Mouse (Mus musculus): ENCODE data around the gene Ptpn22. TPM values are rescaled to one million over a fixed set of nuclear protein-coding genes. Genes with fewer than 3 reads are reported as not detected.

The Ptpn22 gene
- polyA plus RNA-seq, 1 experiment from 2014 or later = not detected

GRCm38 (mm10) chr3:103913451-103913961, 53.9 kb downstream of the Ptpn22 start:
- DNase-seq (ENCODE audit: low spot score) (peak; percentile 16), ATAC-seq (ENCODE audit: low FRiP score) (peak; percentile 29; the same call in 1 of the 2 replicates)
- H3K36me3 ChIP-seq (ENCODE audit: control insufficient read depth, insufficient read depth, low read length) = no peaks in the 10 kb centered on the region
- H3K27me3 ChIP-seq (ENCODE audit: control insufficient read depth, insufficient read depth, low read length) = no peaks in the 10 kb centered on the region
- peak overlapping the region; percentile 55 for H3K9ac ChIP-seq (ENCODE audit: low read depth, low read length)
- H3K4me1 ChIP-seq (replicated peaks; ENCODE audit: control insufficient read depth, insufficient read depth, low read length) = peaks cover 2% of the 10 kb centered on the region; the same call in 1 of the 2 replicates
- WGBS = 9% methylated on average over 11 of the region's 11 CpGs
- peak overlapping the region; percentile 91 for H3K4me3 ChIP-seq (ENCODE audit: low read depth, low read length)
- peak overlapping the region; percentile 80 for H3K27ac ChIP-seq (ENCODE audit: low read depth, low read length)
- H3K9me3 ChIP-seq (ENCODE audit: control insufficient read depth, low read length) = no peaks in the 10 kb centered on the region
- H3K4me2 ChIP-seq (replicated peaks; ENCODE audit: low read depth, low read length) = peak overlapping the region; percentile 45

GRCm38 (mm10) chr3:103914010-103914669, 54.5 kb downstream of the Ptpn22 start, which contains the start of gene Rsbn1:
Rsbn1 (plus strand) TSS chr3:103914120.
- ATAC-seq (ENCODE audit: low FRiP score) = peak; percentile 100
- peak within 1 kb of the TSS; percentile 91 for H3K4me3 ChIP-seq (ENCODE audit: low read depth, low read length)
- peak within 1 kb of the TSS; percentile 95 for H3K9ac ChIP-seq (ENCODE audit: low read depth, low read length)
- DNase-seq (ENCODE audit: low spot score) = peak; percentile 99
- H3K4me2 ChIP-seq (replicated peaks; ENCODE audit: low read depth, low read length) = peak within 1 kb of the TSS; percentile 68
- no peaks in the 10 kb centered on the region for H3K9me3 ChIP-seq (ENCODE audit: control insufficient read depth, low read length)
- peaks cover 2% of the 10 kb centered on the region; the same call in 1 of the 2 replicates for H3K4me1 ChIP-seq (replicated peaks; ENCODE audit: control insufficient read depth, insufficient read depth, low read length)
- peak within 1 kb of the TSS; percentile 90 for H3K27ac ChIP-seq (ENCODE audit: low read depth, low read length)
- under 1% methylated on average over 47 of the region's 55 CpGs for WGBS
- H3K36me3 ChIP-seq (ENCODE audit: control insufficient read depth, insufficient read depth, low read length) = no peaks in the 10 kb centered on the region
- H3K27me3 ChIP-seq (ENCODE audit: control insufficient read depth, insufficient read depth, low read length) = no peaks in the 10 kb centered on the region

DNA sequence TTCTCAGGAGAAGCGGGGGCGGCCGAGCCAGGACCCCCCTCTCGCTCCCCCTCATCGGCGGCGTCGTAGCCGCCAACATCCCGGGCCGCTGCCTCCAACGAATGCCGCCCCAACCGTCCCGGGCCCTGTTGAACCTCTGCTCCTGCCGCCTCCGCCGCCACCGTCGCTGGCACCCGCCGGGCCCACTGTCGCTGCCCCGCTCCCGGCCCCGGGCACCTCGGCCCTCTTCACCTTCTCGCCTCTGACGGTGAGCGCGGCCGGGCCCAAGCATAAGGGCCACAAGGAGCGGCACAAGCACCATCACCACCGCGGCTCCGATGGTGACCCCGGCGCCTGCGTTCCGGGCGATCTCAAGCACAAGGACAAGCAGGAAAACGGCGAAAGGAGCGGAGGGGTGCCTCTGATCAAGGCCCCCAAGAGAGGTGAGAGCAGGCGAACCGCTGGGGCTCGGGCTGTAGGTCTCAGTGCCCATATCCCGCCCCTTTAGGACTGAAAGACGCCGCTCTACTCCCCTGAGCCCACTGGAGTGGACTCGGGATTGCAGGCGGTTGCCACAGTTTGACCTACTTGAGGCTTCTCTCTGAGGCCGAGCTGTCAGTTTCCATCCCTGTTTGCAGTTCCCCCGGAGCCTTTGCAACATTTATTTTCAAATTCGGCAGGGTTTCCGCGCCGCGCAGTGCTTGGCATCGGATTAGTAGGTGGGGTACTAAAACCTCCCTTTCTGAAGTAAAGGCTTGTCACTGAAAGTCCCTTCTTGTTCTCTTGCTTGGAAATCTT, 55.3 kb downstream of the Ptpn22 start:
- peak; percentile 72 for DNase-seq (ENCODE audit: low spot score)
- under 1% methylated on average over 58 of the region's 60 CpGs for WGBS

GRCm38 (mm10) chr3:103915509-103915896, 55.9 kb downstream of the Ptpn22 start:
- Histone ChIP-seq H3K4me3 (ENCODE audit: low read depth, low read length) (peak overlapping the region; percentile 91), H3K27me3 (ENCODE audit: control insufficient read depth, insufficient read depth, low read length) (no peaks in the 10 kb centered on the region), H3K27ac (ENCODE audit: low read depth, low read length) (no peak overlapping the region), H3K9ac (ENCODE audit: low read depth, low read length) (peak overlapping the region; percentile 95), H3K36me3 (ENCODE audit: control insufficient read depth, insufficient read depth, low read length) (no peaks in the 10 kb centered on the region), H3K4me1 (replicated peaks; ENCODE audit: control insufficient read depth, insufficient read depth, low read length) (peaks cover 2% of the 10 kb centered on the region; the same call in 1 of the 2 replicates), H3K4me2 (replicated peaks; ENCODE audit: low read depth, low read length) (peak overlapping the region; percentile 68), H3K9me3 (ENCODE audit: control insufficient read depth, low read length) (no peaks in the 10 kb centered on the region)
- 9% methylated on average over 7 of the region's 7 CpGs for WGBS
- ATAC-seq (ENCODE audit: low FRiP score) (no peak), DNase-seq (ENCODE audit: low spot score) (no peak)

More for the DNA sequence above, 55.3 kb downstream of the Ptpn22 start:
- H3K27me3 ChIP-seq (ENCODE audit: control insufficient read depth, insufficient read depth, low read length) = no peaks in the 10 kb centered on the region
- peak overlapping the region; percentile 68 for H3K4me2 ChIP-seq (replicated peaks; ENCODE audit: low read depth, low read length)
- peak overlapping the region; percentile 95 for H3K9ac ChIP-seq (ENCODE audit: low read depth, low read length)
- no peaks in the 10 kb centered on the region for H3K9me3 ChIP-seq (ENCODE audit: control insufficient read depth, low read length)
- peaks cover 2% of the 10 kb centered on the region; the same call in 1 of the 2 replicates for H3K4me1 ChIP-seq (replicated peaks; ENCODE audit: control insufficient read depth, insufficient read depth, low read length)
- H3K27ac ChIP-seq (ENCODE audit: low read depth, low read length) = peak overlapping the region; percentile 90
- peak; percentile 62 for ATAC-seq (ENCODE audit: low FRiP score)
- H3K4me3 ChIP-seq (ENCODE audit: low read depth, low read length) = peak overlapping the region; percentile 91
- H3K36me3 ChIP-seq (ENCODE audit: control insufficient read depth, insufficient read depth, low read length) = no peaks in the 10 kb centered on the region

DNA sequence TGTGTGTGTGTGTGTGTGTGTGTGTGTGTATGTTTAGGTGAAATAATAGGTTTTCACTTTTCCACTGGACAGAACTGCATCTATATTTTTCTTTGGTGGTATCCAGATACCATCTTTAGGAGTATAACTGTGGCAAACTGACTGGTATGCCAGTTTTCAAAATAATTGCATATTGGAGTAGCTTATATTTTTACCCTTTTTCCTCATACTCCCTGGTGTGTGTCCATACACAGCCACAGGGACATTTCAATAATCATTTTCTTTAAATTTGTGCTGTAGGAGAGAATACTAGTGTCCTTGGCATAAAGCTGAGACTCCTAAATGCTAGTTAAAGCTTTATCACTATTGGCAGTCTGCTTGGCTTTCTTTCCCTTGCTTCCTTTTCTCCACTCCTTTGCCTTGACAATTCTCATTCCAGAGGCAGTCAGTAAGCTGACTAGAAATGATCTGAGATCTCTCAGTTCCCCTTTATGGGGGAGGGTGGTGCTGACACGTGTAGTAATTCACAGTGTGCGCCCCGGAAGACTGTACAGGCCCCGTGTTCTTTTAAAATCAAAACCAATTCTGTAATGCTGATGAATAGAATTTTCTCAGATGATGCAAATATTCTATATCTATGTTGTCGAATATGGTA, 56.7 kb downstream of the Ptpn22 start:
- Histone ChIP-seq H3K4me3 (ENCODE audit: low read depth, low read length) (peak overlapping the region; percentile 23), H3K36me3 (ENCODE audit: control insufficient read depth, insufficient read depth, low read length) (no peaks in the 10 kb centered on the region), H3K9ac (ENCODE audit: low read depth, low read length) (peak overlapping the region; percentile 27; the same call in 1 of the 2 replicates), H3K9me3 (ENCODE audit: control insufficient read depth, low read length) (no peaks in the 10 kb centered on the region), H3K4me1 (replicated peaks; ENCODE audit: control insufficient read depth, insufficient read depth, low read length) (peaks cover 2% of the 10 kb centered on the region; the same call in 1 of the 2 replicates), H3K4me2 (replicated peaks; ENCODE audit: low read depth, low read length) (peak overlapping the region; percentile 40), H3K27ac (ENCODE audit: low read depth, low read length) (no peak overlapping the region), H3K27me3 (ENCODE audit: control insufficient read depth, insufficient read depth, low read length) (no peaks in the 10 kb centered on the region)
- DNase-seq (ENCODE audit: low spot score) (no peak), ATAC-seq (ENCODE audit: low FRiP score) (no peak)
- WGBS = 70% methylated on average over 5 of the region's 5 CpGs

GRCm38 (mm10) chr3:103916839-103917237, 57.2 kb downstream of the Ptpn22 start:
- no peaks in the 10 kb centered on the region for H3K27me3 ChIP-seq (ENCODE audit: control insufficient read depth, insufficient read depth, low read length)
- DNase-seq (ENCODE audit: low spot score) (no peak), ATAC-seq (ENCODE audit: low FRiP score) (no peak)
- H3K27ac ChIP-seq (ENCODE audit: low read depth, low read length) = no peak overlapping the region
- peaks cover 2% of the 10 kb centered on the region; the same call in 1 of the 2 replicates for H3K4me1 ChIP-seq (replicated peaks; ENCODE audit: control insufficient read depth, insufficient read depth, low read length)
- H3K9me3 ChIP-seq (ENCODE audit: control insufficient read depth, low read length) = no peaks in the 10 kb centered on the region
- 72% methylated on average over 3 of the region's 3 CpGs for WGBS
- peak overlapping the region; percentile 40 for H3K4me2 ChIP-seq (replicated peaks; ENCODE audit: low read depth, low read length)
- no peaks in the 10 kb centered on the region for H3K36me3 ChIP-seq (ENCODE audit: control insufficient read depth, insufficient read depth, low read length)
- peak overlapping the region; percentile 27; the same call in 1 of the 2 replicates for H3K9ac ChIP-seq (ENCODE audit: low read depth, low read length)
- peak overlapping the region; percentile 23 for H3K4me3 ChIP-seq (ENCODE audit: low read depth, low read length)

GRCm38 (mm10) chr3:103920094-103920493, 60.5 kb downstream of the Ptpn22 start:
- Histone ChIP-seq H3K27me3 (ENCODE audit: control insufficient read depth, insufficient read depth, low read length) (no peaks in the 10 kb centered on the region), H3K9me3 (ENCODE audit: control insufficient read depth, low read length) (no peaks in the 10 kb centered on the region), H3K4me3 (ENCODE audit: low read depth, low read length) (no peak overlapping the region), H3K36me3 (ENCODE audit: control insufficient read depth, insufficient read depth, low read length) (no peaks in the 10 kb centered on the region), H3K4me1 (replicated peaks; ENCODE audit: control insufficient read depth, insufficient read depth, low read length) (peaks cover 2% of the 10 kb centered on the region; the same call in 1 of the 2 replicates), H3K4me2 (replicated peaks; ENCODE audit: low read depth, low read length) (no peak overlapping the region), H3K9ac (ENCODE audit: low read depth, low read length) (no peak overlapping the region), H3K27ac (ENCODE audit: low read depth, low read length) (no peak overlapping the region)
- ATAC-seq (ENCODE audit: low FRiP score) (no peak), DNase-seq (ENCODE audit: low spot score) (no peak)
- 97% methylated on average over 1 of the region's 1 CpGs for WGBS

- no peak overlapping the region for H3K9ac ChIP-seq (ENCODE audit: low read depth, low read length)
- H3K9me3 ChIP-seq (ENCODE audit: control insufficient read depth, low read length) = no peaks in the 10 kb centered on the region
- H3K4me2 ChIP-seq (replicated peaks; ENCODE audit: low read depth, low read length) = no peak overlapping the region
- H3K4me1 ChIP-seq (replicated peaks; ENCODE audit: control insufficient read depth, insufficient read depth, low read length) = no peaks in the 10 kb centered on the region
- DNase-seq (ENCODE audit: low spot score) = no peak
- ATAC-seq (ENCODE audit: low FRiP score) = no peak
- H3K27ac ChIP-seq (ENCODE audit: low read depth, low read length) = no peak overlapping the region
- no peaks in the 10 kb centered on the region for H3K36me3 ChIP-seq (ENCODE audit: control insufficient read depth, insufficient read depth, low read length)
- no peak overlapping the region for H3K4me3 ChIP-seq (ENCODE audit: low read depth, low read length)
- H3K27me3 ChIP-seq (ENCODE audit: control insufficient read depth, insufficient read depth, low read length) = no peaks in the 10 kb centered on the region
- WGBS = 80% methylated on average over 3 of the region's 3 CpGs
These were observed 65.7 kb downstream of the Ptpn22 start for GRCm38 (mm10) chr3:103925302-103925701.
